Mouse (Mus musculus) urinary bladder, adult 18-20 months (tissue): ENCODE measurements at regions not wholly inside any gene's neighbourhood (a gene's known extent, or its start where the extent isn't known, plus 50 kb on each side); places are given as distances from the start of the nearest gene placed in this dataset.

Experiments used
- DNase-seq, 2 experiments: peaks; one replicate each; pipeline ENCODE4 v3.0.0; 2022; ENCODE audit warnings: low spot score in 2 of 2, mixed read lengths in 2 of 2

- no peak for DNase-seq
Measured at GRCm38 (mm10) chr15:36380461-36381227, 626.9 kb downstream of the Zfp706 start.

- DNase-seq = no peak
Measured at GRCm38 (mm10) chr15:36378640-36379039, 628.9 kb downstream of the Zfp706 start.

GRCm38 (mm10) chr15:36376551-36376950, 631.0 kb downstream of the Zfp706 start:
- no peak for DNase-seq

GRCm38 (mm10) chr15:36375549-36375885, 632.1 kb downstream of the Zfp706 start:
- no peak for DNase-seq

GRCm38 (mm10) chr15:36374732-36375548, 632.6 kb downstream of the Zfp706 start:
- DNase-seq = peak; percentile 59 to 74

- peak; percentile 19 to 25 for DNase-seq
Measured at GRCm38 (mm10) chr15:36373900-36374611, 633.5 kb downstream of the Zfp706 start.

GRCm38 (mm10) chr15:36373481-36373880, 634.1 kb downstream of the Zfp706 start:
- DNase-seq = no peak

- DNase-seq = peak in 1 of 2 experiments; percentile 25
Measured at GRCm38 (mm10) chr15:36371382-36371781, 636.2 kb downstream of the Zfp706 start.

- DNase-seq = no peak
Measured at GRCm38 (mm10) chr15:36370906-36371305, 636.7 kb downstream of the Zfp706 start.

- no peak for DNase-seq
Measured at GRCm38 (mm10) chr15:36367296-36367695, 640.3 kb downstream of the Zfp706 start.

- DNase-seq = no peak
Measured at GRCm38 (mm10) chr15:36364757-36365156, 642.8 kb downstream of the Zfp706 start.

- no peak for DNase-seq
Measured at GRCm38 (mm10) chr15:36364062-36364461, 643.5 kb downstream of the Zfp706 start.

GRCm38 (mm10) chr15:36362911-36363565, 644.5 kb downstream of the Zfp706 start:
- no peak for DNase-seq

GRCm38 (mm10) chr15:36361522-36362148, 645.9 kb downstream of the Zfp706 start:
- no peak for DNase-seq

GRCm38 (mm10) chr15:36360694-36361521, 646.7 kb downstream of the Zfp706 start:
- DNase-seq = no peak

GRCm38 (mm10) chr15:36355851-36356250, 651.7 kb downstream of the Zfp706 start:
- no peak for DNase-seq

GRCm38 (mm10) chr15:36354545-36354944, 653.0 kb downstream of the Zfp706 start:
- no peak for DNase-seq

- DNase-seq = no peak
Measured at GRCm38 (mm10) chr15:36353793-36354192, 653.8 kb downstream of the Zfp706 start.

GRCm38 (mm10) chr15:36352929-36353328, 654.6 kb downstream of the Zfp706 start:
- DNase-seq = no peak

- no peak for DNase-seq
Measured at GRCm38 (mm10) chr15:36351693-36352092, 655.9 kb downstream of the Zfp706 start.
